Mouse (Mus musculus): ENCODE results near the gene Lrrc55.

- no peak for TF ChIP-seq CTCF (IDR thresholded peaks at IDR 0.05; ENCODE audit: low read depth, low read length)
- no peak for TF ChIP-seq POLR2A (IDR thresholded peaks at IDR 0.05; ENCODE audit: insufficient read depth, low read length)
Observed at GRCm38 (mm10) chr2:85136089-85136488, 60.9 kb downstream of the Lrrc55 start, which contains the start of gene Aplnr.

Data from ES-Bruce4 (cell line).